Mouse (Mus musculus): ENCODE measurements around the gene Rexo1. TPM values are rescaled to one million over a fixed set of nuclear protein-coding genes. Genes with fewer than 3 reads are reported as not detected.

The Rexo1 gene
- total RNA-seq, 1 experiment, result 27.4 TPM

- in situ Hi-C loops (cut with MboI; ENCODE audit: low sequenced_read_pairs in 2 of 2, unreplicated experiment in 2 of 2), result no loop called here
- Histone ChIP-seq H3K9ac (ENCODE audit: insufficient read depth, low read depth, low read length, poor library complexity, severe bottlenecking) (peak within 1 kb of the TSS; percentile 94), H3K36me3 (ENCODE audit: control insufficient read depth, insufficient read depth, low read length, poor library complexity, severe bottlenecking) (no peaks in the 10 kb centered on the region; the same call in 1 of the 2 replicates), H3K9me3 (ENCODE audit: control insufficient read depth, insufficient read depth, low read depth, low read length) (no peaks in the 10 kb centered on the region), H3K4me1 (ENCODE audit: control insufficient read depth in 2 of 2, insufficient read depth in 2 of 2, low read length in 2 of 2, poor library complexity in 1 of 2) (peaks cover 0 to 8% of the 10 kb centered on the region in 2 experiments; a peak in 2 of 4 replicates), H3K4me3 (ENCODE audit: insufficient read depth in 1 of 2, low read depth in 1 of 2, low read length in 2 of 2, poor library complexity in 1 of 2, severe bottlenecking in 1 of 2) (peak within 1 kb of the TSS; percentile 93 to 99), H3K27ac (ENCODE audit: insufficient read depth, low read depth, low read length, poor library complexity, severe bottlenecking) (peak within 1 kb of the TSS; percentile 61; the same call in 1 of the 2 replicates)
- peak; percentile 100 for DNase-seq (ENCODE audit: low read depth, low spot score)
- no peak for TF ChIP-seq ZNF384 (IDR thresholded peaks at IDR 0.05; ENCODE audit: low read depth, low read length)
- no peak for TF ChIP-seq HCFC1 (IDR thresholded peaks at IDR 0.05; ENCODE audit: borderline replicate concordance, insufficient read depth, low read length)
- no peak for TF ChIP-seq CHD2 (IDR thresholded peaks at IDR 0.05; ENCODE audit: low read depth, low read length)
- no peak for TF ChIP-seq MAFK (IDR thresholded peaks at IDR 0.05; ENCODE audit: insufficient read depth, low read depth, low read length)
- TF ChIP-seq ZC3H11A (IDR thresholded peaks at IDR 0.05; ENCODE audit: borderline replicate concordance, low read depth, low read length), result no peak
These were observed 28.8 kb upstream of the Rexo1 start, which contains the start of gene Abhd17a for GRCm38 (mm10) chr10:80589879-80590854. Gene Abhd17a (minus strand): TSS chr10:80590341.

- no peak overlapping the region for H3K27ac ChIP-seq (ENCODE audit: insufficient read depth, low read depth, low read length, poor library complexity, severe bottlenecking)
- no peaks in the 10 kb centered on the region; the same call in 1 of the 2 replicates for H3K36me3 ChIP-seq (ENCODE audit: control insufficient read depth, insufficient read depth, low read length, poor library complexity, severe bottlenecking)
- peak overlapping the region; percentile 93 to 99 for H3K4me3 ChIP-seq (ENCODE audit: insufficient read depth in 1 of 2, low read depth in 1 of 2, low read length in 2 of 2, poor library complexity in 1 of 2, severe bottlenecking in 1 of 2)
- TF ChIP-seq HCFC1 (IDR thresholded peaks at IDR 0.05; ENCODE audit: borderline replicate concordance, insufficient read depth, low read length) (no peak), CHD2 (IDR thresholded peaks at IDR 0.05; ENCODE audit: low read depth, low read length) (no peak), MAFK (IDR thresholded peaks at IDR 0.05; ENCODE audit: insufficient read depth, low read depth, low read length) (no peak), ZNF384 (IDR thresholded peaks at IDR 0.05; ENCODE audit: low read depth, low read length) (no peak), ZC3H11A (IDR thresholded peaks at IDR 0.05; ENCODE audit: borderline replicate concordance, low read depth, low read length) (no peak)
- H3K4me1 ChIP-seq (ENCODE audit: control insufficient read depth in 2 of 2, insufficient read depth in 2 of 2, low read length in 2 of 2, poor library complexity in 1 of 2), result peaks cover 2 to 15% of the 10 kb centered on the region in 2 experiments; a peak in 3 of 4 replicates
- in situ Hi-C loops (cut with MboI; ENCODE audit: low sequenced_read_pairs in 2 of 2, unreplicated experiment in 2 of 2), result no loop called here
- no peak for DNase-seq (ENCODE audit: low read depth, low spot score)
- peak overlapping the region; percentile 94 for H3K9ac ChIP-seq (ENCODE audit: insufficient read depth, low read depth, low read length, poor library complexity, severe bottlenecking)
- H3K9me3 ChIP-seq (ENCODE audit: control insufficient read depth, insufficient read depth, low read depth, low read length), result no peaks in the 10 kb centered on the region
These were observed 27.9 kb upstream of the Rexo1 start for GRCm38 (mm10) chr10:80589127-80589878.

GRCm38 (mm10) chr10:80587305-80587657 lies 25.9 kb upstream of the Rexo1 start:
- no peak overlapping the region for H3K9ac ChIP-seq (ENCODE audit: insufficient read depth, low read depth, low read length, poor library complexity, severe bottlenecking)
- no peak for TF ChIP-seq MAFK (IDR thresholded peaks at IDR 0.05; ENCODE audit: insufficient read depth, low read depth, low read length)
- no peak for TF ChIP-seq CHD2 (IDR thresholded peaks at IDR 0.05; ENCODE audit: low read depth, low read length)
- H3K4me1 ChIP-seq (ENCODE audit: control insufficient read depth in 2 of 2, insufficient read depth in 2 of 2, low read length in 2 of 2, poor library complexity in 1 of 2), result peaks cover 3 to 18% of the 10 kb centered on the region in 2 experiments; a peak in 3 of 4 replicates
- DNase-seq (ENCODE audit: low read depth, low spot score), result no peak
- in situ Hi-C loops (cut with MboI; ENCODE audit: low sequenced_read_pairs in 2 of 2, unreplicated experiment in 2 of 2), result no loop called here
- H3K36me3 ChIP-seq (ENCODE audit: control insufficient read depth, insufficient read depth, low read length, poor library complexity, severe bottlenecking), result no peaks in the 10 kb centered on the region; the same call in 1 of the 2 replicates
- 0 out of 4 replicates have a peak overlapping the region, but pooled peaks of 1 of the 2 experiments have one; percentile 6 for H3K4me3 ChIP-seq (ENCODE audit: insufficient read depth in 1 of 2, low read depth in 1 of 2, low read length in 2 of 2, poor library complexity in 1 of 2, severe bottlenecking in 1 of 2)
- H3K27ac ChIP-seq (ENCODE audit: insufficient read depth, low read depth, low read length, poor library complexity, severe bottlenecking), result no peak overlapping the region
- H3K9me3 ChIP-seq (ENCODE audit: control insufficient read depth, insufficient read depth, low read depth, low read length), result no peaks in the 10 kb centered on the region

GRCm38 (mm10) chr10:80586407-80587304 lies 25.3 kb upstream of the Rexo1 start:
- H3K4me3 ChIP-seq (ENCODE audit: insufficient read depth in 1 of 2, low read depth in 1 of 2, low read length in 2 of 2, poor library complexity in 1 of 2, severe bottlenecking in 1 of 2), result peak overlapping the region; percentile 6 to 56; a peak in 2 of 4 replicates
- H3K9ac ChIP-seq (ENCODE audit: insufficient read depth, low read depth, low read length, poor library complexity, severe bottlenecking), result 0 out of 2 replicates have a peak overlapping the region, but pooled peaks have one; percentile 43
- in situ Hi-C loops (cut with MboI; ENCODE audit: low sequenced_read_pairs in 2 of 2, unreplicated experiment in 2 of 2), result no loop called here
- no peaks in the 10 kb centered on the region; the same call in 1 of the 2 replicates for H3K36me3 ChIP-seq (ENCODE audit: control insufficient read depth, insufficient read depth, low read length, poor library complexity, severe bottlenecking)
- no peaks in the 10 kb centered on the region for H3K9me3 ChIP-seq (ENCODE audit: control insufficient read depth, insufficient read depth, low read depth, low read length)
- peaks cover 3 to 18% of the 10 kb centered on the region in 2 experiments; a peak in 3 of 4 replicates for H3K4me1 ChIP-seq (ENCODE audit: control insufficient read depth in 2 of 2, insufficient read depth in 2 of 2, low read length in 2 of 2, poor library complexity in 1 of 2)
- DNase-seq (ENCODE audit: low read depth, low spot score), result no peak
- H3K27ac ChIP-seq (ENCODE audit: insufficient read depth, low read depth, low read length, poor library complexity, severe bottlenecking), result no peak overlapping the region
- TF ChIP-seq ZC3H11A (IDR thresholded peaks at IDR 0.05; ENCODE audit: borderline replicate concordance, low read depth, low read length), result no peak
- no peak for TF ChIP-seq CHD2 (IDR thresholded peaks at IDR 0.05; ENCODE audit: low read depth, low read length)
- TF ChIP-seq HCFC1 (IDR thresholded peaks at IDR 0.05; ENCODE audit: borderline replicate concordance, insufficient read depth, low read length), result no peak
- TF ChIP-seq MAFK (IDR thresholded peaks at IDR 0.05; ENCODE audit: insufficient read depth, low read depth, low read length), result no peak
- TF ChIP-seq ZNF384 (IDR thresholded peaks at IDR 0.05; ENCODE audit: low read depth, low read length), result no peak
